ENCODE assay signal across 12 mouse cellular contexts in the genomic region with DNA sequence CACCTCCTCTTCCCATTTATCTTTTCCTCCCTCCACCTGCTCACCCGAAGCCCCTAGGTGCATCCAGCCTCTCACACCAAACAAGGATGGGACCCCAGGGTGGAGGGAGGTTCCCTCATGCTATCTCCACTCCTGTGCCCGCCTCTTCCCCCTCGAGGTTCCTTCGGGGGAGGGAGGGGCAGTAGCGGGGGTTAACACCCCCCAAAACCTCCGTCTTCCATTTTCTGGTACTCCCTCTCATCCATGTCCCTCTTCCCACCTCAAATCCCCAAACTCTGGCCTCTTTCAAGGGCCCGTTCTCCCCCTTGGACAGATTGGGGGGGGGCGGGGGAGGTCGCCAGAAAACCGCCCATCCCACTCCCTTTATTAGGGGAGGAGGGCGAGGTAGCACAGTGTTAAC. TPM values are rescaled to one million over a fixed set of nuclear protein-coding genes. Genes with fewer than 3 reads are reported as not detected.
A peak's percentile ranks its signal among the peaks of the same experiment; 100 is the strongest.
DNase-seq lines count a peak whose midpoint lies in the region; ATAC-seq and TF ChIP-seq lines count a peak whose summit lies in the region.
"Had no signal": no experiment of that assay in that cellular context is flagged by ENCODE, and none has a peak within 500 bp of the region (broad histone marks: within the 10 kb centered on the region; RNA-seq: fewer than 3 reads in every experiment).

No protein-coding gene starts in this region.

- peak overlapping the region; percentile 57 for H3K4me2 ChIP-seq in heart, postnatal 0 days (ENCODE audit: low read depth, low read length)
- peak overlapping the region; percentile 27 for H3K4me2 ChIP-seq in forebrain, embryonic 12.5 days
- 0 out of 2 replicates have a peak overlapping the region, but pooled peaks have one; percentile 12 for H3K4me2 ChIP-seq in liver, embryonic 13.5 days

- no peak overlapping the region for H3K27ac ChIP-seq in heart, postnatal 0 days (ENCODE audit: low read depth)
- no peak overlapping the region for H3K27ac ChIP-seq in forebrain, embryonic 12.5 days
- H3K27ac ChIP-seq in liver, embryonic 13.5 days: no peak overlapping the region

- H3K9me3 ChIP-seq in heart, postnatal 0 days (replicated peaks; ENCODE audit: control insufficient read depth, low read length): no peaks in the 10 kb centered on the region
- H3K9me3 ChIP-seq in forebrain, embryonic 12.5 days: no peaks in the 10 kb centered on the region
- H3K9me3 ChIP-seq in liver, embryonic 13.5 days (replicated peaks): no peaks in the 10 kb centered on the region

- 5% methylated on average over 10 of the region's 11 CpGs for WGBS in heart, postnatal 0 days
- WGBS in forebrain, embryonic 12.5 days: 13% methylated on average over 11 of the region's 11 CpGs
- 2% methylated on average over 10 of the region's 11 CpGs for WGBS in liver, embryonic 13.5 days (ENCODE audit: insufficient replicate concordance)

- no peak for TF ChIP-seq EP300 in heart, postnatal 0 days (IDR thresholded peaks at IDR 0.05; ENCODE audit: low read depth)

- 0 out of 2 replicates have a peak, but pooled peaks cover 3% of the 10 kb centered on the region for H3K4me1 ChIP-seq in heart, postnatal 0 days (ENCODE audit: control insufficient read depth, insufficient read depth)
- H3K4me1 ChIP-seq in forebrain, embryonic 12.5 days: peaks cover 13% of the 10 kb centered on the region
- H3K4me1 ChIP-seq in liver, embryonic 13.5 days (replicated peaks): no peaks in the 10 kb centered on the region; the same call in none of the 2 replicates

- peaks cover 31% of the 10 kb centered on the region for H3K27me3 ChIP-seq in heart, postnatal 0 days (ENCODE audit: control insufficient read depth, insufficient read depth, low read length)
- H3K27me3 ChIP-seq in forebrain, embryonic 12.5 days: peaks cover 24% of the 10 kb centered on the region; the same call in 1 of the 2 replicates
- peaks cover 39% of the 10 kb centered on the region for H3K27me3 ChIP-seq in liver, embryonic 13.5 days

- no peaks in the 10 kb centered on the region for H3K36me3 ChIP-seq in heart, postnatal 0 days (replicated peaks; ENCODE audit: control insufficient read depth, insufficient read depth, low read length)
- peaks cover 32% of the 10 kb centered on the region for H3K36me3 ChIP-seq in forebrain, embryonic 12.5 days (replicated peaks)
- H3K36me3 ChIP-seq in liver, embryonic 13.5 days: no peaks in the 10 kb centered on the region

- H3K9ac ChIP-seq in heart, postnatal 0 days (replicated peaks; ENCODE audit: low read depth, low read length): no peak overlapping the region
- H3K9ac ChIP-seq in forebrain, embryonic 12.5 days: 0 out of 2 replicates have a peak overlapping the region, but pooled peaks have one; percentile 17
- H3K9ac ChIP-seq in liver, embryonic 13.5 days: no peak overlapping the region

- no peak for ATAC-seq in heart, postnatal 0 days (ENCODE audit: insufficient read depth, low read depth)
- no peak for ATAC-seq in forebrain, embryonic 12.5 days (ENCODE audit: low FRiP score)
- no peak for ATAC-seq in liver, embryonic 13.5 days (ENCODE audit: low read depth)
- ATAC-seq: CD4-positive, CD25-positive, alpha-beta regulatory T cell, adult 4 months; lung, postnatal 0 days had no signal

- peak overlapping the region; percentile 28 for H3K4me3 ChIP-seq in heart, postnatal 0 days (ENCODE audit: low read depth, low read length)
- H3K4me3 ChIP-seq in forebrain, embryonic 12.5 days (replicated peaks): no peak overlapping the region
- H3K4me3 ChIP-seq in liver, embryonic 13.5 days (replicated peaks): no peak overlapping the region

- no peak for TF ChIP-seq CTCF in heart, postnatal 0 days (IDR thresholded peaks at IDR 0.05; ENCODE audit: low read depth)

- no peak for DNase-seq in heart, postnatal 0 days (ENCODE audit: low spot score)
- no peak for DNase-seq in heart, postnatal 4 days
- peak; percentile 67 for DNase-seq in ES-CJ7 (ENCODE audit: low read depth, low spot score)
- DNase-seq in liver, embryonic 13.5 days: no peak
- no peak for DNase-seq in adrenal gland, adult 2 months
- no peak for DNase-seq in frontal cortex, postnatal 36 days (ENCODE audit: low spot score in 2 of 2)
- DNase-seq in frontal cortex, postnatal 25 days (ENCODE audit: low spot score in 2 of 2): no peak
- DNase-seq: cerebellum, adult 9-11 months had no signal

RNA-seq across cellular contexts. Expression of a gene that starts 22.9 kb away (rescaled TPM):
- total RNA-seq in heart, postnatal 0 days (2014; rRNA removed; ENCODE audit: low replicate concordance): not detected in 2 replicates
- polyA plus RNA-seq in heart, postnatal 0 days (2015; fragmentation: Nextera tagmentation; extraction: Ambion mirVana): not detected in 2 replicates
- under 1 TPM in 1 of 2 experiments, not detected in 1; 0.18 TPM for total RNA-seq in heart, postnatal 4 days (2021)
- polyA plus RNA-seq in forebrain, embryonic 12.5 days (2016; fragmentation: Nextera tagmentation; extraction: Ambion mirVana): 6.3 and 8.2 TPM in 2 replicates
- polyA plus RNA-seq in liver, embryonic 13.5 days (2015; fragmentation: Nextera tagmentation; extraction: Ambion mirVana): 0.10 TPM in 1 of 2 replicates, not detected in the other
- 1 to 10 TPM; 2.7 to 6.9 TPM for total RNA-seq in adrenal gland, adult 2 months (2021)
- 4.5 and 5.6 TPM in 2 replicates for polyA plus RNA-seq in adrenal gland, adult 2 months (2012; rRNA removed)
- total RNA-seq: gastrocnemius, adult 18-20 months had no signal
- polyA plus RNA-seq: CD4-positive, CD25-positive, alpha-beta regulatory T cell, adult 4 months had no signal

RNA-seq across cellular contexts. Expression of a gene that starts 34.8 kb away (rescaled TPM):
- 4.0 and 6.3 TPM in 2 replicates for total RNA-seq in heart, postnatal 0 days (2014; rRNA removed; ENCODE audit: low replicate concordance)
- polyA plus RNA-seq in heart, postnatal 0 days (2015; fragmentation: Nextera tagmentation; extraction: Ambion mirVana): 0.15 and 0.29 TPM in 2 replicates
- total RNA-seq in heart, postnatal 4 days (2021): 1 to 10 TPM; 6.9 to 7.4 TPM
- 3.9 and 4.0 TPM in 2 replicates for polyA plus RNA-seq in forebrain, embryonic 12.5 days (2016; fragmentation: Nextera tagmentation; extraction: Ambion mirVana)
- polyA plus RNA-seq in liver, embryonic 13.5 days (2015; fragmentation: Nextera tagmentation; extraction: Ambion mirVana): not detected in 2 replicates
- total RNA-seq in adrenal gland, adult 2 months (2021): 10 to 100 TPM in 1 of 2 experiments, 1 to 10 TPM in 1; 9.1 to 14.2 TPM
- polyA plus RNA-seq in adrenal gland, adult 2 months (2012; rRNA removed): 11.4 and 14.8 TPM in 2 replicates
- polyA plus RNA-seq: CD4-positive, CD25-positive, alpha-beta regulatory T cell, adult 4 months had no signal

RNA-seq across cellular contexts. Expression of a gene that starts 56.4 kb away (rescaled TPM):
- 12.0 and 21.3 TPM in 2 replicates for total RNA-seq in heart, postnatal 0 days (2014; rRNA removed; ENCODE audit: low replicate concordance)
- polyA plus RNA-seq in heart, postnatal 0 days (2015; fragmentation: Nextera tagmentation; extraction: Ambion mirVana): 20.4 and 20.9 TPM in 2 replicates
- total RNA-seq in heart, postnatal 4 days (2021): 1 to 10 TPM; 7.9 to 9.0 TPM
- polyA plus RNA-seq in forebrain, embryonic 12.5 days (2016; fragmentation: Nextera tagmentation; extraction: Ambion mirVana): 0.10 and 0.22 TPM in 2 replicates
- 0.28 and 0.30 TPM in 2 replicates for polyA plus RNA-seq in liver, embryonic 13.5 days (2015; fragmentation: Nextera tagmentation; extraction: Ambion mirVana)
- under 1 TPM in 1 of 2 experiments, not detected in 1; 0.38 TPM for total RNA-seq in adrenal gland, adult 2 months (2021)
- polyA plus RNA-seq in adrenal gland, adult 2 months (2012; rRNA removed): 0.26 TPM in 1 of 2 replicates, not detected in the other
- polyA plus RNA-seq: CD4-positive, CD25-positive, alpha-beta regulatory T cell, adult 4 months; lung, postnatal 0 days had no signal

Comparison
In these comparisons a context has a peak if more than half of its experiments do, and no peak if none do; other contexts are left out.
1. RNA of a gene that starts 56.4 kb away (polyA plus RNA-seq): 20.4 to 20.9 TPM in heart, postnatal 0 days; 0.28 to 0.30 TPM in liver, embryonic 13.5 days, 0.10 to 0.22 TPM in forebrain, embryonic 12.5 days and 0.26 TPM in adrenal gland, adult 2 months; every median in the first group is over 10 times any median in the second.
2. Peak in every context shown above with its lines, with median percentiles within 50 percentile points of each other: H3K4me2 ChIP-seq.